Comparison of ENCODE assay signal across 23 mouse cellular contexts in the genomic region with DNA sequence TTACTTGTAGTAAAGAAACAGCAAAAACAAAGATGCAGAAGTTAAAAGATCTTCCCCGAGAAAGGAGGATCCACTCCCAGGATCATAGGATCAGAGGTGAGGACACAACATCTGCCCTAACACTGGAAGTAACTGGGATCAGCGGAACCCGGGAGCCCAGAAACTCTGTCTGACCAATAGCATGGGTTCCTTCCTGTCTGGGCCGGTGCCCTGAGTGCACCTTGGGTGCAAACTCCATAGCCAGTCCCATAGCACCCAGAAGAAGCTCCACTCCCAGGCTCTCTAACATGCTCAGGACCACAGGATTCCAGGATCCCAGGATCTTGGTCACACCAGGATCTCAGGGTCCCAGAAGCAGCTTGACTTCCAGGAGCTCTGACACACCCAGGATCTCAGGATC. TPM values are rescaled to one million over a fixed set of nuclear protein-coding genes. Genes with fewer than 3 reads are reported as not detected.
DNase-seq lines count a peak whose midpoint lies in the region; ATAC-seq and TF ChIP-seq lines count a peak whose summit lies in the region.
"Had no signal": no experiment of that assay in that cellular context is flagged by ENCODE, and none has a peak within 500 bp of the region (broad histone marks: within the 10 kb centered on the region; RNA-seq: fewer than 3 reads in every experiment).

No protein-coding gene starts in this region.

- H3K36me3 ChIP-seq in heart, embryonic 10.5 days: no peaks in the 10 kb centered on the region
- no peaks in the 10 kb centered on the region for H3K36me3 ChIP-seq in kidney, adult 2 months (ENCODE audit: control insufficient read depth, insufficient read depth, low read length)
- no peaks in the 10 kb centered on the region for H3K36me3 ChIP-seq in kidney, embryonic 15.5 days
- H3K36me3 ChIP-seq in kidney, embryonic 14.5 days (ENCODE audit: control insufficient read depth, insufficient read depth, low read length): no peaks in the 10 kb centered on the region
- H3K36me3 ChIP-seq: embryonic facial prominence, embryonic 10.5 days; embryonic facial prominence, embryonic 13.5 days; forebrain, embryonic 12.5 days; forebrain, embryonic 15.5 days had no signal

- H3K9me3 ChIP-seq in heart, embryonic 10.5 days: no peaks in the 10 kb centered on the region
- H3K9me3 ChIP-seq in kidney, embryonic 15.5 days (replicated peaks): no peaks in the 10 kb centered on the region
- H3K9me3 ChIP-seq in kidney, embryonic 14.5 days (ENCODE audit: control insufficient read depth, low read length): no peaks in the 10 kb centered on the region
- H3K9me3 ChIP-seq: embryonic facial prominence, embryonic 10.5 days; embryonic facial prominence, embryonic 13.5 days; forebrain, embryonic 12.5 days; forebrain, embryonic 15.5 days had no signal

- no peak for TF ChIP-seq CTCF in kidney, adult 2 months (conservative IDR thresholded peaks at IDR 0.05; ENCODE audit: insufficient read depth, insufficient read length, low read depth, low read length)

- no peak for TF ChIP-seq POLR2A in kidney, adult 2 months (IDR thresholded peaks at IDR 0.05; ENCODE audit: low read depth, low read length)

- WGBS in heart, embryonic 10.5 days: 76% methylated on average over 4 of the region's 4 CpGs
- 50% methylated on average over 4 of the region's 4 CpGs for WGBS in kidney, adult 2 months
- 80% methylated on average over 4 of the region's 4 CpGs for WGBS in kidney, embryonic 15.5 days
- 79% methylated on average over 4 of the region's 4 CpGs for WGBS in kidney, embryonic 14.5 days

- H3K27me3 ChIP-seq in heart, embryonic 10.5 days (ENCODE audit: insufficient read depth, poor library complexity, severe bottlenecking): no peaks in the 10 kb centered on the region
- H3K27me3 ChIP-seq in kidney, adult 2 months (replicated peaks; ENCODE audit: control insufficient read depth, insufficient read depth, low read length): no peaks in the 10 kb centered on the region
- no peaks in the 10 kb centered on the region for H3K27me3 ChIP-seq in kidney, embryonic 15.5 days
- no peaks in the 10 kb centered on the region for H3K27me3 ChIP-seq in kidney, embryonic 14.5 days (ENCODE audit: control insufficient read depth, insufficient read depth, low read length)
- H3K27me3 ChIP-seq: embryonic facial prominence, embryonic 13.5 days; forebrain, embryonic 12.5 days; forebrain, embryonic 15.5 days had no signal

- peak; percentile 88 for DNase-seq in heart, adult 11 months
- DNase-seq in heart, embryonic 10.5 days (ENCODE audit: low spot score): no peak
- DNase-seq in kidney, adult 2 months: peak; percentile 51
- DNase-seq in kidney, postnatal 36 days: peak; percentile 37 to 48
- DNase-seq: adrenal gland, adult 8-10 months; adrenal gland, postnatal 25 days; cerebellum, adult 11-12 months; cerebellum, adult 8-10 months; cerebellum, postnatal 10 days; cerebellum, postnatal 36 days; embryo, embryonic 11 days; gastrocnemius, postnatal 25 days; heart, adult 2 months had no signal

- H3K4me1 ChIP-seq in heart, embryonic 10.5 days: peaks cover 16% of the 10 kb centered on the region; the same call in 1 of the 2 replicates
- H3K4me1 ChIP-seq in kidney, adult 2 months (ENCODE audit: control insufficient read depth, insufficient read depth, low read length): peaks cover 15% of the 10 kb centered on the region; the same call in 1 of the 2 replicates
- H3K4me1 ChIP-seq in kidney, embryonic 15.5 days: 0 out of 2 replicates have a peak, but pooled peaks cover 5% of the 10 kb centered on the region
- H3K4me1 ChIP-seq in kidney, embryonic 14.5 days (ENCODE audit: control insufficient read depth, insufficient read depth, low read length): no peaks in the 10 kb centered on the region

- no peak for ATAC-seq in kidney, embryonic 15.5 days (replicated peaks; ENCODE audit: low FRiP score)
- no peak for ATAC-seq in kidney, embryonic 14.5 days (ENCODE audit: low FRiP score, low TSS enrichment)
- ATAC-seq: activated CD4-positive, CD25-positive, alpha-beta regulatory T cell, adult 4 months; forebrain, embryonic 15.5 days; hindbrain, embryonic 16.5 days had no signal

- H3K9ac ChIP-seq in kidney, embryonic 15.5 days: no peak overlapping the region
- H3K9ac ChIP-seq in kidney, embryonic 14.5 days (ENCODE audit: low read depth, low read length): no peak overlapping the region
- H3K9ac ChIP-seq: embryonic facial prominence, embryonic 13.5 days; forebrain, embryonic 12.5 days; forebrain, embryonic 15.5 days had no signal

- H3K4me3 ChIP-seq in heart, embryonic 10.5 days: no peak overlapping the region
- no peak overlapping the region for H3K4me3 ChIP-seq in kidney, adult 2 months (ENCODE audit: insufficient read depth, low read depth, low read length)
- no peak overlapping the region for H3K4me3 ChIP-seq in kidney, embryonic 15.5 days (replicated peaks)
- H3K4me3 ChIP-seq in kidney, embryonic 14.5 days (ENCODE audit: low read length): no peak overlapping the region
- H3K4me3 ChIP-seq: embryonic facial prominence, embryonic 10.5 days; embryonic facial prominence, embryonic 13.5 days; erythroblast, embryonic 14.5 days; forebrain, embryonic 12.5 days; forebrain, embryonic 15.5 days; heart, adult 2 months had no signal

- no peak overlapping the region for H3K27ac ChIP-seq in heart, embryonic 10.5 days
- no peak overlapping the region; the same call in 1 of the 2 replicates for H3K27ac ChIP-seq in kidney, adult 2 months (ENCODE audit: insufficient read depth, low read depth, low read length)
- no peak overlapping the region for H3K27ac ChIP-seq in kidney, embryonic 15.5 days
- H3K27ac ChIP-seq in kidney, embryonic 14.5 days (ENCODE audit: low read depth, low read length): no peak overlapping the region
- H3K27ac ChIP-seq: embryonic facial prominence, embryonic 10.5 days; embryonic facial prominence, embryonic 13.5 days; forebrain, embryonic 12.5 days; forebrain, embryonic 15.5 days; heart, adult 2 months had no signal

- no peak overlapping the region for H3K4me2 ChIP-seq in kidney, embryonic 15.5 days
- H3K4me2 ChIP-seq in kidney, embryonic 14.5 days (replicated peaks; ENCODE audit: low read depth, low read length): no peak overlapping the region
- H3K4me2 ChIP-seq: embryonic facial prominence, embryonic 13.5 days; forebrain, embryonic 12.5 days; forebrain, embryonic 15.5 days; heart, embryonic 11.5 days had no signal

RNA-seq across cellular contexts. Expression of gene Zc3h12c, which starts 13.0 kb away (rescaled TPM):
- 2.5 and 2.6 TPM in 2 replicates for polyA plus RNA-seq in heart, embryonic 10.5 days (2016; fragmentation: Nextera tagmentation; extraction: Ambion mirVana)
- polyA plus RNA-seq in kidney, adult 2 months (2012; rRNA removed): 6.0 and 6.3 TPM in 2 replicates
- polyA plus RNA-seq in kidney, embryonic 15.5 days (2015; fragmentation: Nextera tagmentation; extraction: Ambion mirVana): 3.4 and 3.5 TPM in 2 replicates
- 5.4 and 5.5 TPM in 2 replicates for polyA plus RNA-seq in kidney, embryonic 14.5 days (2014; fragmentation: Nextera tagmentation; extraction: Ambion mirVana)
- polyA plus RNA-seq: erythroblast, embryonic 14.5 days had no signal
